Mouse (Mus musculus) liver, embryonic 12.5 days (tissue): ENCODE results near the gene Bhlhe40. TPM values are rescaled to one million over a fixed set of nuclear protein-coding genes. Genes with fewer than 3 reads are reported as not detected.

Experiments
- ATAC-seq: fragments of 200-750 bp; cut with Nextera tagmentation; 2 replicates; pipeline ENCODE4 v1.8.0; 2017; ENCODE audit warnings: moderate number of reproducible peaks, mild to moderate bottlenecking, moderate library complexity
- H3K27ac ChIP-seq: fragments of 300-500 bp; sonication (generic); 2 replicates; pipeline ENCODE4 v1.5.1; 2016; ENCODE audit warnings: mild to moderate bottlenecking
- H3K27me3 ChIP-seq: fragments of 300-500 bp; sonication (generic); replicated peaks from 2 replicates; pipeline ENCODE4 v1.6.1; 2016; ENCODE audit warnings: mild to moderate bottlenecking, moderate library complexity
- H3K36me3 ChIP-seq: fragments of 300-500 bp; sonication (generic); 2 replicates; pipeline ENCODE4 v1.6.1; 2016; ENCODE audit warnings: mild to moderate bottlenecking, moderate library complexity
- H3K4me1 ChIP-seq: fragments of 300-500 bp; sonication (generic); 2 replicates; pipeline ENCODE4 v1.6.1; 2016
- H3K4me2 ChIP-seq: fragments of 300-500 bp; sonication (generic); 2 replicates; pipeline ENCODE4 v1.6.1; 2016; ENCODE audit warnings: mild to moderate bottlenecking, moderate library complexity
- H3K4me3 ChIP-seq: fragments of 300-500 bp; sonication (generic); 2 replicates; pipeline ENCODE4 v1.5.1; 2016; ENCODE audit warnings: mild to moderate bottlenecking, moderate library complexity
- H3K9ac ChIP-seq: fragments of 300-500 bp; sonication (generic); 2 replicates; pipeline ENCODE4 v1.6.1; 2016; ENCODE audit warnings: mild to moderate bottlenecking, moderate library complexity
- H3K9me3 ChIP-seq: fragments of 300-500 bp; sonication (generic); replicated peaks from 2 replicates; pipeline ENCODE4 v1.6.1; 2016; ENCODE audit warnings: mild to moderate bottlenecking, moderate library complexity
- WGBS: fragments of 180-500 bp; shearing (Covaris S2); methylation state at CpG from one replicate; pipeline ENCODE4 v1.1.7; 2016; ENCODE audit not compliant: insufficient replicate concordance; 5-methylcytosine and 5-hydroxymethylcytosine counted together
- polyA plus RNA-seq: library from polyadenylated mRNA; unstranded; fragments of >200 nt; fragmentation: Nextera tagmentation; extraction: Ambion mirVana; gene quantifications from 2 replicates; pipeline ENCODE4 v1.2.1, GENCODE M21; 2016

Bhlhe40 gene
- polyA plus RNA-seq, 1 experiment from 2014 or later, result 4.0 TPM

- Histone ChIP-seq H3K9ac (no peak overlapping the region), H3K4me1 (peaks cover 22% of the 10 kb centered on the region), H3K36me3 (no peaks in the 10 kb centered on the region), H3K4me2 (no peak overlapping the region), H3K27ac (no peak overlapping the region), H3K4me3 (no peak overlapping the region), H3K27me3 (no peaks in the 10 kb centered on the region), H3K9me3 (no peaks in the 10 kb centered on the region)
- no peak for ATAC-seq
- 67% methylated on average over 7 of the region's 7 CpGs for WGBS
Measured at GRCm38 (mm10) chr6:108680503-108680902, 20.1 kb downstream of the Bhlhe40 start.

- no peaks in the 10 kb centered on the region for H3K36me3 ChIP-seq
- no peaks in the 10 kb centered on the region for H3K9me3 ChIP-seq
- no peak overlapping the region for H3K4me3 ChIP-seq
- H3K27ac ChIP-seq, result no peak overlapping the region
- no peak for ATAC-seq
- peaks cover 22% of the 10 kb centered on the region for H3K4me1 ChIP-seq
- H3K4me2 ChIP-seq, result no peak overlapping the region
- 62% methylated on average over 4 of the region's 4 CpGs for WGBS
- H3K9ac ChIP-seq, result no peak overlapping the region
- H3K27me3 ChIP-seq, result no peaks in the 10 kb centered on the region
Measured at GRCm38 (mm10) chr6:108681084-108681483, 20.7 kb downstream of the Bhlhe40 start.

DNA sequence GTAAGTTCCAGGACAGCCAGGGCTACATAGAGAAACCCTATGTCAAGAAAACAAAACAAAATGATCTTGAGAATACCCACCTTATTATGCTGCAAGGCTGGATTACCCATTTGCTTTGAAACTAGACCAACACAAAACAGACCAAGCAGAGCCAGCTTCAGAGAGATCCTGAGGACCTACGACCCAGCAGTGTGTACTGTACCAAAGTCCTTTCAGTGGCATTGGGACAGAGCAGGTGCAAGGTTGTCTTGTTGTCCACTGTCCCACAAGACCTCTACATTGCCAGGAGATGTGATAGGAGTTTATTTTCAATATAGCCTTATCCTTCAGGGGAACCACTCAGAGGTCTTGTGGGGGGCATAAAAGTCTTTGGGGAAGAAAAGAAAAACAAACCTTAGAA is 22.7 kb downstream of the Bhlhe40 start:
- WGBS, result 43% methylated on average over 1 of the region's 1 CpGs
- no peaks in the 10 kb centered on the region for H3K9me3 ChIP-seq
- H3K27ac ChIP-seq, result no peak overlapping the region
- peak; percentile 59; the same call in 1 of the 2 replicates for ATAC-seq
- no peaks in the 10 kb centered on the region for H3K27me3 ChIP-seq
- H3K9ac ChIP-seq, result no peak overlapping the region
- H3K4me2 ChIP-seq, result no peak overlapping the region
- peaks cover 5% of the 10 kb centered on the region for H3K4me1 ChIP-seq
- H3K36me3 ChIP-seq, result no peaks in the 10 kb centered on the region
- no peak overlapping the region for H3K4me3 ChIP-seq

DNA sequence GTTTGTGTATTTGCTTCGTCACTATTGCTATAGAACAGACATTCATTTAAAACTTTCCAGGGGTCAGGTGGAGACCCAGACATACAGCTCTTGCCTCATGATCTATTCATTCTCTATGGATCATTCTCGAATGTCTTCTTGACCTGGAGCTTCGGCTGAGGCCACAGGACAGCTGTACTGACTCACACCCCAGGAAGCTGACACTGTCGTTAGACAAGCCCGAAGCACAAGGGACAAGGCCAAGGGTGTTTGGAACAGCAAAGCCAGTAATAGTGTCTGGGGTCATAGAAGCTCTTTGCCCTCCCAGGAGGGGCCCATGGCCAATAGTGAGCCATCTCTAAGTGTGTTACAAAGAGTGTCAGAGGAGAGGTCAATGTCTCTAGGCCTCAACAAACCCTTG is 24.0 kb downstream of the Bhlhe40 start:
- WGBS, result 72% methylated on average over 5 of the region's 5 CpGs
- no peak overlapping the region for H3K9ac ChIP-seq
- no peak overlapping the region for H3K27ac ChIP-seq
- H3K4me1 ChIP-seq, result peaks cover 5% of the 10 kb centered on the region
- H3K4me3 ChIP-seq, result no peak overlapping the region
- no peak overlapping the region for H3K4me2 ChIP-seq
- no peaks in the 10 kb centered on the region for H3K9me3 ChIP-seq
- no peak for ATAC-seq
- H3K36me3 ChIP-seq, result no peaks in the 10 kb centered on the region
- no peaks in the 10 kb centered on the region for H3K27me3 ChIP-seq

DNA sequence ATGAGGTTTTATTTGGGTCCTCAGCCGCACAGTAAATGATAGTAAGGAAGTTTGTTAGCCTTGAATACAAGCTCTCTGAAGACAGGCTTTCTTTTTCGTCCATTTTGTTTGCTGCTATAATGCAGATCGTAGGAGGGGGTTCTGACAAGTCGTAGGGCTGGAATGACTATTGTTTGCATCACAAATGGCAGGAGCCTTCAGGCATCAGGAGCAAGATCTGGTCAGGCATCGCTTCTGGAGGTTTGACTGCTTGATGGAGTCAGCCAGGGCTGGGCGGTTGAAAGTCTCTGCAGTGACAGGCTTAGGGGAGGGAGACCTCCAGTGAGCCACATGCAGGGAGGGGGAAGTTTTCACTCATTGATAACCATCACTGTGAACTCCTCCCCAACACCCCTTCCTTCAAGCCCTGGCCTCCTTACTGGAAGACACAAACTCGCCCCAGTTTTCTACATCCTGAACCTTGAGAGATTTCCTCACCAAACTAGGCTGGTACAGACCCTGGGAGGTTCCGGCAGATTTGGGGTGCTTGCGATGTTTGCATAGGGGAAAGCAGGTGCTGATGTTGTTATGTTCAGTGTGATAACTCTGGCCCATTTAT is 25.4 kb downstream of the Bhlhe40 start:
- no peak overlapping the region for H3K4me3 ChIP-seq
- no peak overlapping the region for H3K27ac ChIP-seq
- no peaks in the 10 kb centered on the region for H3K9me3 ChIP-seq
- H3K27me3 ChIP-seq, result no peaks in the 10 kb centered on the region
- 44% methylated on average over 9 of the region's 9 CpGs for WGBS
- no peak overlapping the region for H3K9ac ChIP-seq
- H3K4me1 ChIP-seq, result peaks cover 5% of the 10 kb centered on the region
- ATAC-seq, result no peak
- H3K4me2 ChIP-seq, result no peak overlapping the region
- H3K36me3 ChIP-seq, result no peaks in the 10 kb centered on the region

DNA sequence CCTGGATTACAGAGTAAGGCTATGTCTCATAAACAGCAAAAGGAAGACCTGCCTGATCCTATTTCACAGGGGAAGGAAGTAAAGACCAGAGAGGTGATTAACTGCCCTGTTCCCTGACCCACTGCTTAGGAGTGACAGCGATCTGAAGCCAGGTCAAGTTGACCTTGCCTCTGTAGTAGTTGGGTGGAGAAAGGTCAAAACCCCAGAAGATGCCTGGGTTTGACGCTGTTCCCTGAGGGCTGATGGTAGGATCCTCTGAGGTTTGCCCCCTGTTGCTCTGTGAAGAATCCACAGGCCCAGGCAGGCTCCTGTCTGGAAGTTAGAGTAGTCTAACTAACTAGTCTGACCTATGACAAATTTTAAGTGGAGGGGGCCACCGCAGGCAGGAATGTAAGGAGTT is 26.5 kb downstream of the Bhlhe40 start:
- Histone ChIP-seq H3K4me1 (peaks cover 5% of the 10 kb centered on the region), H3K27ac (no peak overlapping the region), H3K4me2 (no peak overlapping the region), H3K9me3 (no peaks in the 10 kb centered on the region), H3K36me3 (no peaks in the 10 kb centered on the region), H3K27me3 (no peaks in the 10 kb centered on the region), H3K4me3 (no peak overlapping the region), H3K9ac (no peak overlapping the region)
- 68% methylated on average over 3 of the region's 3 CpGs for WGBS
- no peak for ATAC-seq

- Histone ChIP-seq H3K4me2 (no peak overlapping the region), H3K9me3 (no peaks in the 10 kb centered on the region), H3K36me3 (no peaks in the 10 kb centered on the region), H3K27ac (no peak overlapping the region), H3K4me1 (peaks cover 5% of the 10 kb centered on the region), H3K4me3 (no peak overlapping the region), H3K9ac (no peak overlapping the region), H3K27me3 (no peaks in the 10 kb centered on the region)
- 45% methylated on average over 5 of the region's 5 CpGs for WGBS
- ATAC-seq, result no peak; the same call in 1 of the 2 replicates
Measured at GRCm38 (mm10) chr6:108688344-108688743, 27.9 kb downstream of the Bhlhe40 start.

- no peaks in the 10 kb centered on the region for H3K27me3 ChIP-seq
Measured at GRCm38 (mm10) chr6:108692986-108693385, 32.6 kb downstream of the Bhlhe40 start.

GRCm38 (mm10) chr6:108694965-108695724 is 34.7 kb downstream of the Bhlhe40 start:
- Histone ChIP-seq H3K4me1 (peaks cover 16% of the 10 kb centered on the region), H3K9me3 (no peaks in the 10 kb centered on the region), H3K27ac (no peak overlapping the region), H3K9ac (no peak overlapping the region), H3K27me3 (peaks cover 4% of the 10 kb centered on the region), H3K36me3 (no peaks in the 10 kb centered on the region), H3K4me2 (no peak overlapping the region), H3K4me3 (no peak overlapping the region)
- WGBS, result 47% methylated on average over 8 of the region's 8 CpGs
- ATAC-seq, result 0 out of 2 replicates have a peak, but pooled peaks have one; percentile 28

More at GRCm38 (mm10) chr6:108692986-108693385, 32.6 kb downstream of the Bhlhe40 start:
- Histone ChIP-seq H3K9me3 (no peaks in the 10 kb centered on the region), H3K4me3 (no peak overlapping the region), H3K27ac (no peak overlapping the region), H3K36me3 (no peaks in the 10 kb centered on the region), H3K9ac (no peak overlapping the region), H3K4me2 (no peak overlapping the region), H3K4me1 (peaks cover 14% of the 10 kb centered on the region)
- no peak for ATAC-seq
- WGBS, result 49% methylated on average over 3 of the region's 3 CpGs

- Histone ChIP-seq H3K36me3 (no peaks in the 10 kb centered on the region), H3K27ac (no peak overlapping the region), H3K27me3 (peaks cover 9% of the 10 kb centered on the region), H3K4me2 (no peak overlapping the region), H3K4me1 (peaks cover 26% of the 10 kb centered on the region), H3K9ac (no peak overlapping the region), H3K9me3 (no peaks in the 10 kb centered on the region), H3K4me3 (no peak overlapping the region)
- ATAC-seq, result no peak
- WGBS, result 45% methylated on average over 11 of the region's 11 CpGs
Measured at GRCm38 (mm10) chr6:108695844-108696821, 35.7 kb downstream of the Bhlhe40 start.

- H3K27ac ChIP-seq, result no peak overlapping the region
- H3K27me3 ChIP-seq, result peaks cover 9% of the 10 kb centered on the region
- no peak overlapping the region for H3K4me3 ChIP-seq
- WGBS, result 81% methylated on average over 3 of the region's 3 CpGs
- peaks cover 27% of the 10 kb centered on the region for H3K4me1 ChIP-seq
- no peak for ATAC-seq
- no peaks in the 10 kb centered on the region for H3K9me3 ChIP-seq
- no peaks in the 10 kb centered on the region for H3K36me3 ChIP-seq
- no peak overlapping the region for H3K4me2 ChIP-seq
- no peak overlapping the region for H3K9ac ChIP-seq
Measured at GRCm38 (mm10) chr6:108696822-108697202, 36.4 kb downstream of the Bhlhe40 start.

DNA sequence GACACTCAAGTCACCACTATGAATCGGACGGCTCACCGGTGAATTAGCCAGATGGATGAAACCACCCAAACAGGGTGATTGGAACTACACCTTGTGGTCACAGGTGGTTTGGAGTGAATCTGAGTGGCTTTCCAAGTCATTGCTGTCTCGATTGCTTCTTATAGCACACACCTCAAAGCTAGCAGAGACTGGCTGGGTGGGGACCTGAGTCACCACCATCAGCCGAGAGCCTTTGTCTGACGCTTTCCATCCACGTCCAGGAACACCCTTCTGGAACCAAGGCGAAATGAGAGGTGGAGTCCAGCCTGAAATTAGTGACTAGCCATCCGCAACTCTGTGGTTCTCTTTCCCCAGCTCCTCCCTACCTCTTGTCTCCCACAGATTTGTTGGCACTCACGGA is 36.9 kb downstream of the Bhlhe40 start:
- H3K9ac ChIP-seq, result no peak overlapping the region
- no peak overlapping the region for H3K27ac ChIP-seq
- peaks cover 31% of the 10 kb centered on the region for H3K4me1 ChIP-seq
- H3K4me2 ChIP-seq, result no peak overlapping the region
- H3K36me3 ChIP-seq, result no peaks in the 10 kb centered on the region
- no peak for ATAC-seq
- no peaks in the 10 kb centered on the region for H3K9me3 ChIP-seq
- H3K4me3 ChIP-seq, result no peak overlapping the region
- 80% methylated on average over 10 of the region's 10 CpGs for WGBS
- peaks cover 9% of the 10 kb centered on the region for H3K27me3 ChIP-seq
